Mouse (Mus musculus): ENCODE data around the gene Wnt7b. TPM values are rescaled to one million over a fixed set of nuclear protein-coding genes. Genes with fewer than 3 reads are reported as not detected.

Wnt7b gene
- polyA plus RNA-seq, 1 experiment: not detected

- no peak overlapping the region for H3K4me3 ChIP-seq (replicated peaks; ENCODE audit: control insufficient read depth, low read depth, low read length)
- H3K4me1 ChIP-seq (ENCODE audit: control insufficient read depth, insufficient read depth, low read length): no peaks in the 10 kb centered on the region
- WGBS: 53% methylated on average over 5 of the region's 5 CpGs
- H3K27ac ChIP-seq (ENCODE audit: control insufficient read depth, insufficient read depth, low read depth, low read length, poor library complexity): no peak overlapping the region
- no peak for TF ChIP-seq CTCF (IDR thresholded peaks at IDR 0.05; ENCODE audit: control insufficient read depth, insufficient read depth, low read length)
- no peak for TF ChIP-seq POLR2A (IDR thresholded peaks at IDR 0.05; ENCODE audit: borderline replicate concordance, control insufficient read depth, low read depth, low read length)
Observed at GRCm38 (mm10) chr15:85574086-85574485, 8.2 kb downstream of the Wnt7b start.

- H3K4me1 ChIP-seq (ENCODE audit: control insufficient read depth, insufficient read depth, low read length): no peaks in the 10 kb centered on the region
- H3K4me3 ChIP-seq (replicated peaks; ENCODE audit: control insufficient read depth, low read depth, low read length): no peak overlapping the region
- H3K27ac ChIP-seq (ENCODE audit: control insufficient read depth, insufficient read depth, low read depth, low read length, poor library complexity): no peak overlapping the region
- TF ChIP-seq POLR2A (IDR thresholded peaks at IDR 0.05; ENCODE audit: borderline replicate concordance, control insufficient read depth, low read depth, low read length) (no peak), CTCF (IDR thresholded peaks at IDR 0.05; ENCODE audit: control insufficient read depth, insufficient read depth, low read length) (no peak)
- 75% methylated on average over 8 of the region's 8 CpGs for WGBS
Observed at GRCm38 (mm10) chr15:85572619-85573254, 9.5 kb downstream of the Wnt7b start.

GRCm38 (mm10) chr15:85569995-85570734 lies 12.1 kb downstream of the Wnt7b start:
- 31% methylated on average over 8 of the region's 8 CpGs for WGBS
- H3K4me3 ChIP-seq (replicated peaks; ENCODE audit: control insufficient read depth, low read depth, low read length): no peak overlapping the region
- TF ChIP-seq CTCF (IDR thresholded peaks at IDR 0.05; ENCODE audit: control insufficient read depth, insufficient read depth, low read length) (no peak; the same call in 1 of the 2 replicates), POLR2A (IDR thresholded peaks at IDR 0.05; ENCODE audit: borderline replicate concordance, control insufficient read depth, low read depth, low read length) (no peak)
- H3K27ac ChIP-seq (ENCODE audit: control insufficient read depth, insufficient read depth, low read depth, low read length, poor library complexity): no peak overlapping the region
- no peaks in the 10 kb centered on the region for H3K4me1 ChIP-seq (ENCODE audit: control insufficient read depth, insufficient read depth, low read length)

- TF ChIP-seq POLR2A (IDR thresholded peaks at IDR 0.05; ENCODE audit: borderline replicate concordance, control insufficient read depth, low read depth, low read length) (no peak), CTCF (IDR thresholded peaks at IDR 0.05; ENCODE audit: control insufficient read depth, insufficient read depth, low read length) (no peak)
- H3K4me1 ChIP-seq (ENCODE audit: control insufficient read depth, insufficient read depth, low read length): no peaks in the 10 kb centered on the region
- no peak overlapping the region for H3K27ac ChIP-seq (ENCODE audit: control insufficient read depth, insufficient read depth, low read depth, low read length, poor library complexity)
- H3K4me3 ChIP-seq (replicated peaks; ENCODE audit: control insufficient read depth, low read depth, low read length): no peak overlapping the region
- WGBS: 65% methylated on average over 2 of the region's 2 CpGs
Observed at GRCm38 (mm10) chr15:85569167-85569797, 13.0 kb downstream of the Wnt7b start.

- Histone ChIP-seq H3K4me1 (ENCODE audit: control insufficient read depth, insufficient read depth, low read length) (no peaks in the 10 kb centered on the region), H3K27ac (ENCODE audit: control insufficient read depth, insufficient read depth, low read depth, low read length, poor library complexity) (no peak overlapping the region), H3K4me3 (replicated peaks; ENCODE audit: control insufficient read depth, low read depth, low read length) (no peak overlapping the region)
- WGBS: 71% methylated on average over 3 of the region's 3 CpGs
- TF ChIP-seq POLR2A (IDR thresholded peaks at IDR 0.05; ENCODE audit: borderline replicate concordance, control insufficient read depth, low read depth, low read length) (no peak), CTCF (IDR thresholded peaks at IDR 0.05; ENCODE audit: control insufficient read depth, insufficient read depth, low read length) (no peak)
Observed at GRCm38 (mm10) chr15:85568402-85568801, 13.9 kb downstream of the Wnt7b start.

- no peak for TF ChIP-seq POLR2A (IDR thresholded peaks at IDR 0.05; ENCODE audit: borderline replicate concordance, control insufficient read depth, low read depth, low read length)
- H3K4me3 ChIP-seq (replicated peaks; ENCODE audit: control insufficient read depth, low read depth, low read length): no peak overlapping the region
- H3K4me1 ChIP-seq (ENCODE audit: control insufficient read depth, insufficient read depth, low read length): no peaks in the 10 kb centered on the region
- no peak overlapping the region for H3K27ac ChIP-seq (ENCODE audit: control insufficient read depth, insufficient read depth, low read depth, low read length, poor library complexity)
- WGBS: 83% methylated on average over 5 of the region's 5 CpGs
Observed at GRCm38 (mm10) chr15:85564966-85565365, 17.3 kb downstream of the Wnt7b start.

- Histone ChIP-seq H3K27ac (ENCODE audit: control insufficient read depth, insufficient read depth, low read depth, low read length, poor library complexity) (no peak overlapping the region), H3K4me3 (replicated peaks; ENCODE audit: control insufficient read depth, low read depth, low read length) (no peak overlapping the region), H3K4me1 (ENCODE audit: control insufficient read depth, insufficient read depth, low read length) (no peaks in the 10 kb centered on the region)
- TF ChIP-seq POLR2A (IDR thresholded peaks at IDR 0.05; ENCODE audit: borderline replicate concordance, control insufficient read depth, low read depth, low read length) (no peak), CTCF (IDR thresholded peaks at IDR 0.05; ENCODE audit: control insufficient read depth, insufficient read depth, low read length) (no peak)
- 84% methylated on average over 13 of the region's 13 CpGs for WGBS
Observed at GRCm38 (mm10) chr15:85564034-85564769, 18.1 kb downstream of the Wnt7b start.

- no peak for TF ChIP-seq CTCF (IDR thresholded peaks at IDR 0.05; ENCODE audit: control insufficient read depth, insufficient read depth, low read length)
- TF ChIP-seq POLR2A (IDR thresholded peaks at IDR 0.05; ENCODE audit: borderline replicate concordance, control insufficient read depth, low read depth, low read length): no peak
- no peak overlapping the region for H3K27ac ChIP-seq (ENCODE audit: control insufficient read depth, insufficient read depth, low read depth, low read length, poor library complexity)
- no peaks in the 10 kb centered on the region for H3K4me1 ChIP-seq (ENCODE audit: control insufficient read depth, insufficient read depth, low read length)
- no peak overlapping the region for H3K4me3 ChIP-seq (replicated peaks; ENCODE audit: control insufficient read depth, low read depth, low read length)
- WGBS: 87% methylated on average over 12 of the region's 12 CpGs
Observed at GRCm38 (mm10) chr15:85561953-85562352, 20.3 kb downstream of the Wnt7b start.
